Mouse (Mus musculus): ENCODE measurements around the gene Rnf113a2.

Gene Rnf113a2

DNA sequence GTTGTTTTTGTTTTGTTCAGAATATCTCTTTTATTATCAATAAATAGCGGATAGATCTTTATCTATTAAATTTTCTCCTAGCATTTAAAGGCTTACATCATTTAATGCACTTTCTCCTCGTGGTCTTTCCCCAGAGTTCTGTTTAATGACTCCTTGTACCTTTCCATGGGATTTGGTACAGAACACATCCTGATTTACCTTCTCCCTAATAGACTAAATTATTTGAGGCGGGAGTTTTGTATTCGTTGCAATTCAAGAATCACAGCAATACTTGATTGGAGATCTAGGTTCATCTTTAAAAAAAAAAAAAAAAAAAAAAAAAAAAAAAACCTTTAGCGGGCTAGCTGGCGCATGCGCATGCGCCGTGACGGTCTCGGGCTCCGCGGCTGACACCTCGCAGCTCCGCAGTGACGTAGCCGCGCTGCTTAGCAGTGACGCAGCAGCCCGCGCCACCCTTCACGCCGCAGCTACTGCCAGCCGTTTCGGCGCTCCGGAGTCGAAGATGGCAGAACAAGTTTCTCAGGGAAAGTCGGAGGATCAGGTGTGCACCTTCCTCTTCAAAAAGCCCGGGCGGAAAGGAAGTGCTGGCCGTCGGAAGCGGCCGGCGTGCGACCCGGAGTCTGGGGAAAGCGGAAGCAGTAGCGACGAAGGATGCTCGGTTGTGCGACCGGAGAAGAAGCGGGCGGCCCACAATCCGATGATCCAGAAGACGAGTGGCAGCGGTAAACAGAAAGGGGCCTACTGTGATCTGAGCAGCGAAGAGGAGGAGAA, at the start of gene Rnf113a2:
Rnf113a2 (plus strand) TSS at position 363 of the 771 bp plus-strand sequence.
- peak; percentile 81 to 83 for DNase-seq (ENCODE audit: low spot score in 2 of 2)

DNA sequence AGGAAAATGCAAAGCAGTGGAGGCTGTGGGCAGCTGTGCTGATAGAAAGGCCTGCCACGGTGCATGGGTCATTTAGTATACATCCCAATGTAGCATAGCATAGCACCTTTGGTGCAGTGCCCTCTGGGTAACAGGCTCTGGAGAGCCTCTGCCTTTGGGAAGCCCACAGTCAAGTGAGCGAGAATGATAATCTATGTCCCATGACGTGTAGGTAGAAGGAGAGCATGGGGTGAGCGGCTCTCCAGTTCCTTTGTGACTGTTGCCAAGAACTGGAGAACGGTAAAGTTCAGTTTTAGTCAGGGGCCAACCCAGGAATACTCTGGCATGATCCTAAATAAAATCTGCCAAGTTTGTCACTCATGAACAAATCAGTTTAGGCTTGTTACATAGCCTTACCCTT, 45.3 kb upstream of the Rnf113a2 start:
- no peak for DNase-seq (ENCODE audit: low spot score in 2 of 2)

DNA sequence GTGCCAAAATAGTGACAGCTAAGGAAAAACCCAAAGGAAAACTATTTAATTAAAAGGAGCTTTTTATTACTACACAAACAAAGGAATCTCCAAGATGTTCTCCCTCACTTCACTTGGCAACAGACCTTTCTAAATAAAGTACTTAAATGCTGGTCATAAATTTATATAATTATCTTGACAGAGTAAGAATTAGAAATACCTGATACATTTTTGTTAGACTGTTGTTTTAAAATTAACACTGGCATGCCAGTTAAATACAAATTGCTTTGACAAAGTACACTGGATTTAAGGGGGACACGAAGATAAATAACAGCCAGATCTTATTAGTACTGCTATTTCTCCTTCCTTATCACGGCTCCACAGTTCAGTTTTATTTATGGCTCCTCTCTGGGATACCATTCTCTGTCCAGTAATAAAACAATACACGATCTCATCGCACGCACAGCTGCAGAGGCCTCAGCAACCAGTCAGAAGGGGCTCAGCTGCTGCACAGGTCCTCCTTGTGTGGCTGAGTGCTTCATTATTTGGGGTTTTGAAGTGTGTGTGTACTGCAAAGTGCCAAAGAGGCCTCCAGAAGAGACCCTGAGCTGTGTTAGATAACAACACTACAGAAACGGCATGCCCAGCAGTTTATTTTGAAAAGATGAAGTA, 43.0 kb upstream of the Rnf113a2 start:
- DNase-seq (ENCODE audit: low spot score in 2 of 2) = no peak

DNA sequence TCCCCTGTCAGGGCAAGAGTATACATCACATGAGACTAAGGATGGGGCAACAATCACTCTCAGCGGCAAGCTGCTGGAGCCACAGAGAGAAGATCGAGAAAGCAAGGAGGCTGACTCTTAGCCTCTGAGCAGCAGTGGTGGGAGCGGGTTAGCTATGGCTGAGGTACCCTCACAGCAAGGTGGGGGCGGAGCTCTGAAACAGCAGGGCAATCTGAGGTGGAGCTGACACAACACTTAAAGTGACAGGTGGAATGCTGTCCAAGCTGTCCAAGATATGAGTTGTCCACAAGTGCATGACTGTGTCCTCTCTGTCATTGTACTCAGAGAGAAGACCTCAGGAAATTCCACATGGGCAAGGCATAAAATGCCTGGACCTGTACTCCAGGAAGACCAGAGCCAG, 34.6 kb upstream of the Rnf113a2 start:
- DNase-seq (ENCODE audit: low spot score in 2 of 2) = no peak

DNA sequence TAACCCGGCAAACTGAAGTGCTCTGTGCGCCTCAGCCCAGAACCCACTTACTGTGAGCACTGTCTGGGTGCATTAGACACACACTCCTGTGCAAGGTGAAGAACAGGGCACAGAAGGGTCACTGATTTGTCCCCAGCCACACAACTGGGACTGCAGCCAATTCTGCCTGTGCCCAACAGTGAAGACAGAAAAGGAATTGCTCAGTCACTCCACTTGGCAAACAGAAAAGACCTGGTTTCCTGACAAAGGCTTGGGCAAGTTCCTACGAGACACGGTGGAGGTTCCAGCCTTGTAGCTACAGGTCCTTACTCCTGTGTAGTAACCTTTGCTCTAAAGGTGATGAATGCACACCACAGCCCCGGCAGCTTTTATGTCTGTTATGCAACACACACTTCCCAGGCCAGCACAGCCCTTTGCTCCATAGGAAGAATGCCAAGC, 32.3 kb upstream of the Rnf113a2 start:
- DNase-seq (ENCODE audit: low spot score in 2 of 2) = no peak

DNA sequence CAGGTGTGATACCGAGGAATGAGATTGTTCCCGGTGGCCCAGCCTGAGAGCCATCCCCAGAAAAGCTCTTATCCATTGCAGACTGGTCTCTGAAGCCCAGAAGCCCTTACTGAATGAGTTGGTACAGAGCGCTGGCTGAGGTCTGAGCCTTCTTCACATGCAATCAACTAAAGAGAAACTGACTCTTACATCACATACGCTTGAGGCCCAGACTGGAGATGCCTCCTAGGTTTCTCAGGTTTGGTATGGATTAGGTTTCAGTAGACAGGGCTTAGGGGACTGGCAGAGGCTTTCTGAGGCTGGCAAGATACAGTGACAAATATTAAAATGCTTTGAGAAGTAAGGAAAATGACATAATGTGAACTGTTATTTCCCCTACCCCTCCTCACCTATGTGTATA, 31.6 kb upstream of the Rnf113a2 start:
- no peak for DNase-seq (ENCODE audit: low spot score in 2 of 2)

DNA sequence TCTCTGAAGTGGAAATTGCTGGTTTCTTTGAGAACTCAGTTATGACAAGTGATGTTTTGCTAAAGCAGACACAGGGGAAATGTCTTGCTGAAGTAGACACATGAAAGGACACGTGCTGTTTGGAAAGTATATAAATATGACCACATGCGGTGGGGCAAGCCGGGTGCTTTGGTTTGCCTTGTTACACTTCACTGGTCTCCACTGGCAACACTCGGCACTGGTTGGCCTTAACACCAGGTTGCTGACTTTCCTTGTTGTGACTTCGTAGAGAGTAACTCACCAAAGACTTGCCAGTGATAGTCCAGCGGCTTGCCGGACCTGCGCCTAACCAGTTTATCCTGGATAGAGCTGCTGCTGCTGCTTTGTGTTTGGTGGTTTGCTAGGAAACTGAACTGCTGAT, 28.9 kb upstream of the Rnf113a2 start:
- DNase-seq (ENCODE audit: low spot score in 2 of 2) = peak in 1 of 2 experiments; percentile 17

DNA sequence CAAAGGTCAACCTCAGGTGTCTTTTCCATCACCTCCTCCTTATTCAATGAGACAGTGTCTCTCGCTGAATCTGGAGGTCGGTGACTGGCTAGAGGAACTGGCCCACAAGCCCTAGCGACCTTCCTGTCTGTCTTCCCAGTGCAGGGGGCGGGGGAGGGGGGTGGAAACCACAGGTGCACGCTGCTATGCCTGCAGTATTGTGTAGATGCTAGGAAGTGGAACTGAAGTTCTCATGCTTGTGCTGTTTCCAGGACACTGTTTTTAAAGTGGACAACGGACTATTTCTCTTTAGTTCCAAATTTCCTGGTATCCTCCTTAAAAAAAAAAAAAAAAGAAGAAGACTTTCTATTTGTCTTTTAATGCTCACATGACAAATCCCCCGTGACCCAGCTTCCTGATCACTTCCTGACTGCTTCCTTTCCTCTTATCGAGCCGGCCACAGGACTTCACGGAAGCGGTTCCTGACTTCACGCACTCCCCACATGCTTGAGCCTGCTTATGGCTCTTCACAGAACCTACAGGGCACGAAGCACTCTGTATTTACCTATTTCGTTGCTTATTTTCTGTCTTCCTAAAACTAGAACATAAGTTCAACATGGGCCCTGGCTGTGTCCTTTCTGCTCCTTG, 28.1 kb upstream of the Rnf113a2 start:
- DNase-seq (ENCODE audit: low spot score in 2 of 2) = peak; percentile 26 to 39

DNA sequence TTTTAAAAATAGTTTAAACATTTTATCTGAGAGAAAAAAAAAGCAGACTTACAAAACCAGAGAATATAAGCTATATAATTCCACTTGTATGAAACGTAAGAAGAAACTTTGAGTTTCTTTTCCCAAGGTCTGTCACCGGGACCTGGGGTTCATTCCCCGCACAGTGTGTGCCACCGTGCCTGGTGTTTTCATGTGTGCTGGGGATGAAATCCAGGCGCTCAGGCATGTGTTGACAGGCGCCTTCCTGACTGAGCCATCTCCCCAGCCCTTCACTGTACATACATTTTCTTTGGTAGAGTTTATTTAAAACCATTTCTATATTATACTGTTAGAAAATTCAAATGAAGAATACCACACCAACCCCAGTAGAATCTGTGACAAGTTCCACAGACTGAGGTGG, 26.7 kb upstream of the Rnf113a2 start:
- DNase-seq (ENCODE audit: low spot score in 2 of 2) = no peak

DNA sequence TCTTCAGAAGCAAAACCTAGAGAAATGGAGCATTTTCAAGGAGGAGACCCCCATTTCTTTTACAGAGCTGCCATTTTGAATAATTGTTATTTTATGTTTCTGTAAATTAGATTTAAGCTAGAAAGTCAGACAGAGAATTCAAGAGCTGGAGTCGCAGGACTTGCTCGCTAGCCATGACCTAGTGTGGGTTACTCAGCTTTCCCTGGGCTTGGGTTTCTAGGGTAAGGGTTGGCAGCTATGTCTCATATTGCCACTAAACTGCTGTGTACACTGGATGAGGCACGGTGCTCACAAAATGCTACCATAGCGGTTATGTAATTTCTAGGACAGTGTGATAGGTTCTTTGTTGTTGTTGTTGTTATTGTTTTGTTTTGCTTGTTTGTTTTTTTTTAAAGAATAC, 24.3 kb upstream of the Rnf113a2 start:
- no peak for DNase-seq (ENCODE audit: low spot score in 2 of 2)

DNA sequence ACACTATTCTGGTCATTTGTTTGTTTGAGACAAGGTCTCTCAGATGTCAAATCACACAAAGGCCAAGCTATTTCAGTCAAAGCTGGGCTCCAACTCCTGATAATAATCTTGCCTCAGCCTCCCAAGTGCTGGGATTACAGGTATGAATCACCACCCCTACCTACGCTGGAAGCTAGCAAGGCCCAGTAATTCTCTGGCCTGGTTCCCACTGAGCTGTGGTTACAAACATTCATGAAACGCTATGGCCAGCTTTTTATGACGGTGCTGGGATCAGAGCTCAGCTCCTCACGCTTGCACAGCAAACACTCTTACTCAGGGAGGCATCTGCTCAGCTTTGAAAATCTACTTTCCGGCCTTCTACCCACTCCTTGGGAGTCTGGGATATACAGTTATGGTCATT, 23.1 kb upstream of the Rnf113a2 start:
- no peak for DNase-seq (ENCODE audit: low spot score in 2 of 2)

DNA sequence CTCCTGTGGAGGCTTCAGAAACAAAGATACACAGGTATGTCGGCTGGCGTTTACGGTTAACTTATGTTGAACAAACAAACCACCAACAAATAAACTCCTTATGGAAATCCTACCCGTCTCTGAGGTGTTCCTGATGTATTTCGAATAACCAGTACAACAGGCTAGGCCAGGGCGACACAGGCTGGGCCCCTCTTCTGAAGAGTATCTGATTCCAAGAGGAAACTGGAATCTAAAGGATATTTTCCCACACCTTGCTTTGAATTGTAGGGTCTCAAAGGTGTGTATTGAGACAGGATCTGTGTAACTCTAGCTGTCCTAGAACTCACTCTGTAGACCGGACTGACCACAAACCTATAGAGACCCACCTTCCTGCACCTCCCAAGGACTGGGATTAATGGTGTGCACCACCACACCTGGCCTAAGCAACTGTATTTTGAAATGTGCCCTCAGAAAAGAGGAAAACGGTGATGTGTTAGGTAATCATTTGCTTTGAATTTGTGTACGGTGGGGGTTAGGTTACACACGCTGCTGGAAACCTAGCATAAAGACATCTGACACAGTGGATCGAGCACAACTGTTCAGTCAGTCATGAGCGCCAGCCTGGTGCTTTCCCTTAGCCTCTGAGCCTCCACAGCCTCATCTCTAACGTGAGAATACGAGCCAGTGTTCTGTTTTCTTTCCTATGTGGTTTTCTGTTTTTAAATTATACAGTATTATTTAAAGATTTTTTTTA, 19.9 kb upstream of the Rnf113a2 start:
- no peak for DNase-seq (ENCODE audit: low spot score in 2 of 2)

DNA sequence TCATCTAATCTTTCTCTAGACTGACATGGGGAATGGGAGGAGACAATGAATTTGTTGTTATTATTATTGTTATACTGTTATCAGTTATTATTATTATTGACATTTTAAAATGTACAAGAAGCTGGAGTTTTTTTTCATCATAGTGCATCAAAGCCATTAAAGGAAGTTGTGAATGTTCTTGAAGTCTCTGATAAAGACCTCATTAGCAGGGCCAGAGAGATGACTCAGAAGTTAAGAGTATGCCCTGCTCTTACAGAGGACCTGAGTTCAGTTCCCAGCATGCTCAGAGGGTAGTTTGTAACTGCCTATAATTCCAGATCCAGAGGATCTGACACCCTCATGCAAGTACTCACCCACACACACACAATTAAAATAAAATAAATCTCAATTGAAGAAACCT, 19.3 kb upstream of the Rnf113a2 start:
- no peak for DNase-seq (ENCODE audit: low spot score in 2 of 2)

DNA sequence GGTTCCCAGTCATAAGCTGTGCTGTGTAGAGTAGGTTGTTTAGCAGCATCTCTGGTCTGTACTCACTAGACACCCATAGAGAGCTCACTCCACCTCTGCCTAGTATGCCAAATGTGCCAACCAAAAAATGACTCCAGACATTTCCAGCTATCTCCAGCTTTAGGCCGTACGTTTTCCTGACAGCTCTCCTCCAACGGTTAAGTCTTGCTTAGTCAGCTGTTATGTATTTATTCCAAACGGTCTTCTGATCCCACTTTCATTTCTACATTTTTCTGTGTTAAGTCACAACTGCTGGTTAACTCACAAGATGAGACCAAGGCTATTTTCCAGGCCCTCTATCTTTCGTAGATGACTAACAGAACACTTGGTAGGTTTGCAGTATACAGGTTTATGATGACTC, 18.4 kb upstream of the Rnf113a2 start:
- DNase-seq (ENCODE audit: low spot score in 2 of 2) = no peak

DNA sequence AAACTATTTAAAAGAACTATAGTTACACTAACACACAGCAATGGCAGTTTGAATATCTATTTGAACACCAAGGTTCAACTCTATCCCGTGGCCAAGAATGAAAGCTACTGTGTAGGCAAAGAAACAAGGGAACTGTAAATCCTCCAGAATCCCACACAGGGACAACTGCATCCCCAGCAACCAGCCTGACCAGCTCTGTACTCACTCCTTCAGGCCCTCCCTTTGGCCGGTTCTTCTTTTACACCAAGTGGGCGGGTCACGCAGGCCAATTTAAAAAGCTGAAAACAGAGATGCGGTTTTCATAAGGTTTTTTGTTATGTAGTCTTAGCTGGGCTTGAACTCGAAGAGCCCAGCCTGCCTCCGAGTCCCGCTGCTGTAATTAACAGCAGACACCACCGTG, 17.9 kb upstream of the Rnf113a2 start:
- DNase-seq (ENCODE audit: low spot score in 2 of 2) = no peak

DNA sequence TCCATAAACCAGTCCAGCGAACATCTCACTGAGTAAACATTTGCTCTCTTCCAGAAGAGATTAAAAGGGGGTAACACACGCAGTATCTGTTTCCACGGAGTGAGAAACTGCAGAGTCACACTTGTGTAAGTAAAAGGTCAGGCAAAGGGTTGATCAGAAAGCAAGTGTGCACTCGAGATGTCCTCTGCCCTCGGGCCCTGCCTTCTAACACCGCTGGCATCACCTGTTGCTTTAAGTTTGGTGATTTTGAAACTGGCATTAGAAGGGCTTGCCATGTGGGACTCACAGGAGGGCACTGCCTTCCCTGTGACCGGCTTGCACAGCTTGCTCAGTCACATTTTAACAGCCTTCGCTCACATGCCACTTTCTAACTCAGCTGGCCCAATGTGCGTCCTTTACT, 17.3 kb upstream of the Rnf113a2 start:
- no peak for DNase-seq (ENCODE audit: low spot score in 2 of 2)

DNA sequence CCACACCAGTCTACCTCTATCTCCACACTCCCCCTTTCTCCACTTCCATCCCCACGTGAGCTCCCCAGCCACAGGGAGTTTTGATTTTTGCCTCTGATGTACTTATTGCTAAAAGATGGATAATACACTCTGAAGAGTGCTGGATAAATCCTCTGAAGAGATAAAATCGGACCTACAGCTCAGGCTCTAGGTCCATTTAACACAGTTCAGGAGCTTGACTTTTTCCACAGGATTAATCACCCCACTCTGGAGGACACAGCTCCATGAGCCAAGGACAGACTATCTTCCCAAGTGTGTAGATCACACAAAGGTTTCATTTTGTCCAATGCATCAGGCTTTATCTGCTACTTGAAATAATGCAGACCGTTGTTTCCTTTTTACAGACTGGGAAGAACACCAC, 16.9 kb upstream of the Rnf113a2 start:
- no peak for DNase-seq (ENCODE audit: low spot score in 2 of 2)

DNA sequence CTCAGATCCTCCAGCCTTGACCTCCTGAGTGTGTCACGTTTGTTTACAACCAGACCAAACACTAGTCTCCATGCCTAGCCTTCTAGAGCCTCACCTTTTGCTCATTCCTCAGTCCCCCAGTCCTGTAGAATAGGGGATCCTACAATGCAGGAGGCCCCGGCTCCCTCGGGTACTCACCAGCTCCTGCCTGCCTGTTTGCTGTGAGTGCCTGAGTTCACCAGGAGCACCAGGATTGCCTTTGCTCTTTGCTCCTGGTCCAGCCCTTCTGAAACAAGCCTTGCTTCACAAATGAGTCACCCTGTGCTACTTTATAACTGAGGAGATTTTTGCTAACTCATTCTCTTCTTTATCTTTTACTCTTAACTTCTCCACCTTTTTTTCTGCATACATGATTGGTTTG, 16.3 kb upstream of the Rnf113a2 start:
- no peak for DNase-seq (ENCODE audit: low spot score in 2 of 2)

DNA sequence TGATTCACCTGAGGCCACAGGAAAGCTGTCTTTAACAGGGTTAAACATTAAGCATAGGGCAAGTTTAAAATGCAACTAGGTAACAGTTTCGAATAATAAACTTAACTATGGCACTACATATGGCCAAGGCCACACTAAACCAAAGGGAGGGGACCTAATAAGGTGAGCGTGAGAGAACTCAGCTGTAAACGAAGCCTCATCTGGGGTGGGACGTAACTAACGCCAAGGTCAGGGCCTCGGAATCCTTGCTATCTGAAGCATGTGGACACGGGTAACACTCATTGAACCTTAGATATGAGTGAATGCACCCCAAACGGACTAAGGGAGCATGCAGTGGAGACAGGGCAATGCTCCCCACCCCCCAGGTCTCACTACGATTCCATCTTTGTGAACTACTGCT, 14.1 kb upstream of the Rnf113a2 start:
- DNase-seq (ENCODE audit: low spot score in 2 of 2) = no peak

DNA sequence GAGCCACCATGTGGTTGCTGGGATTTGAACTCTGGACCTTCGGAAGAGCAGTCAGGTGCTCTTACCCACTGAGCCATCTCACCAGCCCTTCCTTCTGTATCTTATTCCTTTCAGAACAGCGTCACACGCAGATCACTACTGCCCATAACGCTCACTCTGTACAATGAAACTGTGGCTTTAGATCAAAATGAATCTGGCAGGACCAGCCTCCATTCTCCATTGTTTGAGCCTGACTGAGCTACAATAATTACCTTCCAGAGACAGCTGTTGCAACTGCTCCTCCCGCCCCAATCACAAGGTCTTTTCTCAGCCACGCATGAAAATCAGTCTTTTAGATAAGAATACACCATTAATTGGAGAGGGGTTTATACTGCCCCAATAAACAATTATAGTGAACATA, 12.5 kb upstream of the Rnf113a2 start:
- DNase-seq (ENCODE audit: low spot score in 2 of 2) = no peak

DNA sequence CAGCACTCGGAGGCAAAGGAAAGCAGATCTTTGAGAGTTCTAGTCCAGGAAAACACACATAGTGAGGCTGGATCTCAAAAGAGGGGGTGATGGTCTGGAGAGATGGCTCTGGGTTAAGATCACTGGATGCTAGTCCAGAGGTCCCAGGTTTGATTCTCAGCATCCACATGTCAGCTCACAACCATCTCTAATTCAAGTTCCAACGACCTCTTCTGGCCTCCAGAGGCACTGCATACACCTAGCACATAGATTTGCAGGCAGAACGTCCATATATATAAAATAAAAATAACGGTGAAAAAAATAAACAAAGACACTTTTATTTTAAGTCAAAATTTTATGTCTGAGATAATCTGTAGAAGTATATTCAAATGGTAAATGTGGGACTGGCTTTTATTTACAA, 9.7 kb upstream of the Rnf113a2 start:
- no peak for DNase-seq (ENCODE audit: low spot score in 2 of 2)

All from spleen, postnatal 36 days (tissue).